Mouse (Mus musculus) C2C12 (cell line): ENCODE measurements at regions not wholly inside any gene's neighbourhood (a gene's known extent, or its start where the extent isn't known, plus 50 kb on each side); places are given as distances from the start of the nearest gene placed in this dataset.

ENCODE experiments used
- H3K27me3 ChIP-seq: one replicate; pipeline ENCODE4 v1.6.1; 2011; ENCODE audit not compliant: control insufficient read depth, insufficient read depth, insufficient read length
- H3K36me3 ChIP-seq: one replicate; pipeline ENCODE4 v1.6.1; 2011; ENCODE audit not compliant: control insufficient read depth, insufficient read depth
- H3K4me3 ChIP-seq: one replicate; pipeline ENCODE4 v1.5.1; 2011; ENCODE audit warnings: mild to moderate bottlenecking, control low read depth; ENCODE audit not compliant: poor library complexity, insufficient read depth, severe bottlenecking
- H3K79me2 ChIP-seq: one replicate; pipeline ENCODE4 v1.6.1; 2011; ENCODE audit not compliant: control insufficient read depth, insufficient read depth
- H3K79me3 ChIP-seq: one replicate; pipeline ENCODE4 v1.6.1; 2011; ENCODE audit warnings: low read depth, control low read depth
- H3ac ChIP-seq: one replicate; pipeline ENCODE3; 2011; ENCODE audit warnings: low read depth; ENCODE audit not compliant: control insufficient read depth, insufficient read length
- CEBPB ChIP-seq: IDR thresholded peaks from one replicate; pipeline ENCODE4 v1.6.1; 2011; ENCODE audit warnings: low read depth, mild to moderate bottlenecking, control low read depth, moderate library complexity
- CTCF ChIP-seq: IDR thresholded peaks from one replicate; pipeline ENCODE4 v1.5.1; 2011; ENCODE audit not compliant: control insufficient read depth, insufficient read depth, insufficient read length
- FOSL1 ChIP-seq: IDR thresholded peaks from one replicate; pipeline ENCODE4 v1.8.0; 2011; ENCODE audit warnings: mild to moderate bottlenecking, low read length; ENCODE audit not compliant: poor library complexity, insufficient read depth, severe bottlenecking
- MAX ChIP-seq: IDR thresholded peaks from one replicate; pipeline ENCODE4 v1.6.1; 2011; ENCODE audit warnings: mild to moderate bottlenecking, control low read depth
- MYOD1 ChIP-seq: IDR thresholded peaks from one replicate; pipeline ENCODE4 v1.6.1; 2011; ENCODE audit warnings: low read depth; ENCODE audit not compliant: control insufficient read depth, insufficient read length
- MYOG ChIP-seq: IDR thresholded peaks from one replicate; pipeline ENCODE4 v1.6.1; 2011; ENCODE audit not compliant: control insufficient read depth, insufficient read length; ENCODE audit errors: extremely low read depth
- USF1 ChIP-seq: IDR thresholded peaks from one replicate; pipeline ENCODE4 v1.6.1; 2011; ENCODE audit warnings: low read depth, mild to moderate bottlenecking, control low read depth, moderate library complexity

DNA sequence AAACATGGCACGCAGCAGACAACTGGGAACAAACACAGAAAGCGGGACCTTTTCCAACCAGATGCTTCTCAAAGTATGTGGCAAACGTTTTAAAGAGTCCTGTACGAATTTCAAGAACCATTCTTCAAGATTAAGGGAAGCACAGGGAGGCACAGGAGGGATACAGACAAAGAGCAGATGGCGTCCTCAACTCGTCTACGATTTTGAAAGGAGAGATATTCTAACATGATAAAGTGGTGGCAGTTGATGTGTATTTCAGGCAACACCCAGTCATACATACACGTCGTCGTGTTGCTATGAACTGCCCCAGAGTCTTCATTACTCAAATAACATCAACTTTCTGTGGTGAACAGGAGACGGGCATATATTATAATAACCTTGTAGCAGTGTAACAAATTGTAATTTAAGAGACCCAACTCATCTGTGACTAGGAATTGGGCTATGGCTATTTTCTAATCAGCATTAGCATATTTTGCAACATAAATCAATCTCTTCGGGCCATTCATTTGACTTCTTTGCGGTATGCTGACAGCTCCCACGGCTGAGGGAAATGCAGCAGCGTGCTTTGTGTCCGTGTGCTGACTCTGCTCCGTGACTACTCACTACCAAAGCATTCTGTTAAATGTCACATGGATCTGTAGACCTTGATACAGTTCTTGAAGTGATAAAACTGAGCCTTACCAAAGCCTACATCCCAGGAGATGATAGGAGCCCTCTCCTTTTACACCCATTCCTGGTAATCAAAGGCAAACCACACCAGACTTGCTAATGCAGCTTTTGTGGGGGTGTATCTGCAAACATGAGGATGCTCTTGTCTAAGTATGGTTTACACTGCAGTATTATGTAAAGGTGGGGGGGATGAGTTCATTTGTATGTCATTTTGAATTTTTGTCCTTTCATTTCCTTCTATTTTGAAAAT, 144.0 kb upstream of the Adamts3 start:
- no peak overlapping the region for H3K4me3 ChIP-seq
- H3ac ChIP-seq = no peak overlapping the region
- H3K79me3 ChIP-seq = no peaks in the 10 kb centered on the region
- no peaks in the 10 kb centered on the region for H3K79me2 ChIP-seq
- no peaks in the 10 kb centered on the region for H3K36me3 ChIP-seq
- TF ChIP-seq CEBPB (no peak), MYOG (no peak), MAX (no peak), FOSL1 (no peak), USF1 (no peak), MYOD1 (no peak), CTCF (no peak)
- H3K27me3 ChIP-seq = no peaks in the 10 kb centered on the region

DNA sequence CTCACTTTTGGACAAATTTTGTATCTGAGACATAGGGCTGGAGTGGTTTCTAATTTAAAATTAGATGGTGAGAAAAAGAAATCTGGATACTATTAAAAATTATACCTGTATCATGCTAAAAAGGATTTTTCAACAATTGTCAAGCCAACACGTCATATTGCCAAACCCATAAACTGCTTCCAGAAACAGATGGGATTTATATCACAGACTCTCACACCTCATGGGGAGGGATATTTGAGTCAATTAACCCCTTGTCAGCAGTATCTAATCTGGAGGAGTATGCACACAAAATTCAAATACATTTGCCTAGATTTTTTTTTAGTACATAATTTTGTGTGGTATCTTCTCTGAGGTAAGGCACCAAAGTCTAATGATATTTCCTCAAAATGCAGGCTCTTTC, 138.3 kb upstream of the Adamts3 start:
- H3K79me3 ChIP-seq = no peaks in the 10 kb centered on the region
- TF ChIP-seq FOSL1 = no peak
- no peak for TF ChIP-seq CEBPB
- no peak for TF ChIP-seq CTCF
- TF ChIP-seq USF1 = no peak
- TF ChIP-seq MYOG = no peak

DNA sequence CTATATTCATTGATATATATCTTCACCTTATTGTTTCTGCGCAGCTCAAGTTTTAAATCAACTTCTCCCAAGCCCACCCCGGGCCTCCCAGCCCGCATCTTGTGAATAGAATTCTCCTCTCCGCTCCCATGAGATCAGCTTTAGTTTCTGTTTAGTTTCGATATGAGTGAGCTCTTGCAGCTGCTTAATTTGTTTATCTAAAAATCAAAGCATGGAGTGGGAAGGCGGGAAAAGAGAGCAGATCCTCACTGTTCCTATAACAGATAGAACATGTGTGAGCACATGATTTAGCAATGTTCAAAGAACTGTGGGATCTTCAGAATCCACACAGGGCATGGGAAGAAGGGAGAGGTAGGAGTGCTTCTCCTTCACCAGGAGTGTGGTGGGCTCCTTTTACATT, 117.6 kb upstream of the Adamts3 start:
- Histone ChIP-seq H3K4me3 (no peak overlapping the region), H3K79me2 (no peaks in the 10 kb centered on the region), H3ac (no peak overlapping the region), H3K36me3 (no peaks in the 10 kb centered on the region), H3K79me3 (no peaks in the 10 kb centered on the region), H3K27me3 (no peaks in the 10 kb centered on the region)
- no peak for TF ChIP-seq FOSL1
- TF ChIP-seq USF1 = no peak
- TF ChIP-seq MYOG = no peak
- no peak for TF ChIP-seq MYOD1
- no peak for TF ChIP-seq CEBPB
- TF ChIP-seq CTCF = no peak
- no peak for TF ChIP-seq MAX

More for the DNA sequence above, 138.3 kb upstream of the Adamts3 start:
- H3K36me3 ChIP-seq = no peaks in the 10 kb centered on the region
- no peaks in the 10 kb centered on the region for H3K27me3 ChIP-seq
- no peaks in the 10 kb centered on the region for H3K79me2 ChIP-seq
- H3K4me3 ChIP-seq = no peak overlapping the region
- no peak overlapping the region for H3ac ChIP-seq

DNA sequence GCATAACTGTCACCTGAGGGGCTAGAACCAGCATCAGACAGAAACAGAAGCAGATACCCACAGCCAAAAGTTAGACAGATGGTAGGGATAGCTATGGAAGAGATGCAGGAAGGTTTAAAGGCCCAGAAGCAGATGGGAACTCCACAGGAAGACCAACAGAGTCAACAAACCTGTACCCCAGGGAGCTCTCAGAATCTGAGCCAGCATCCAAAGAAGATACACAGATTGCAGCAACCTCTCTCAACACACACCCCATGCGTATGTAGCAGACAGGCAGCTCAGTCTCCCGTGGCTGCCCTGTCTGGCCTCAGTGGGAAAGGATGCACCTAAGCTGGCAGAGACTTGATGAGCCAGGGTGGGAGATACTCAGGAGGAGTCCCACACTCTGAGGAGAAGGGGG, 108.4 kb upstream of the Adamts3 start:
- no peak overlapping the region for H3K4me3 ChIP-seq
- no peaks in the 10 kb centered on the region for H3K36me3 ChIP-seq
- no peak overlapping the region for H3ac ChIP-seq
- H3K27me3 ChIP-seq = no peaks in the 10 kb centered on the region
- TF ChIP-seq CEBPB (no peak), USF1 (no peak), CTCF (no peak), MAX (no peak), FOSL1 (no peak), MYOG (no peak), MYOD1 (no peak)
- H3K79me2 ChIP-seq = no peaks in the 10 kb centered on the region
- H3K79me3 ChIP-seq = no peaks in the 10 kb centered on the region

DNA sequence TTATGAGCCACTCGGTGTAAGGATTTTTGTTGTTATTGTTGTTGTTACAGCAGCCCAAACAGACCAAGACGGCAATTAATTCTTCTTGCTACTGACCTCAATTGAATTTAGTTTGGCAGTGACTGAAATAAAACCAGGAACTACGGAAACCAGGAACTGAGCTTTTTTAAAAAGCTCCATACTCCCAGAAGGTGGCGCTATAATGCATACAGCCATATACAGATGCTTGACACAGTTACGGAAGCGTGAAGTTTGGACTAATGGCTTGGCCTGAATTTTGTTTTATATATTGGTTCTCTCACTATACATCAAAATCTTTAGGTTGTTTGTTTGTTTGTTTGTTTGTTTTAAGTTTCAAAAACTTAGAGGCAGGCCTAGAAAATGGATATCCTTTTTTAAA, 98.5 kb upstream of the Adamts3 start:
- H3K27me3 ChIP-seq = no peaks in the 10 kb centered on the region
- no peaks in the 10 kb centered on the region for H3K36me3 ChIP-seq
- no peak overlapping the region for H3ac ChIP-seq
- no peaks in the 10 kb centered on the region for H3K79me3 ChIP-seq
- TF ChIP-seq CEBPB (no peak), FOSL1 (no peak), MYOG (no peak), MAX (no peak), MYOD1 (no peak), CTCF (no peak), USF1 (no peak)
- H3K4me3 ChIP-seq = no peak overlapping the region
- H3K79me2 ChIP-seq = no peaks in the 10 kb centered on the region
